Mouse (Mus musculus): Measurements from ENCODE around the gene Dhx32.
"Not testable (repeated sequence)": the region's sequence is repeated elsewhere in the genome, so short reads cannot be mapped to it uniquely, and the experiment has no call there.

Dhx32 gene

GRCm38 (mm10) chr7:133727027-133727426, 55.5 kb downstream of the Dhx32 start:
- no peak for DNase-seq (ENCODE audit: low spot score)

- DNase-seq (ENCODE audit: low spot score) = no peak
Observed at GRCm38 (mm10) chr7:133725571-133725970, 57.0 kb downstream of the Dhx32 start.

- DNase-seq (ENCODE audit: low spot score) = no peak
Observed at GRCm38 (mm10) chr7:133724844-133725243, 57.7 kb downstream of the Dhx32 start.

GRCm38 (mm10) chr7:133720616-133721015, 61.9 kb downstream of the Dhx32 start:
- no peak for DNase-seq (ENCODE audit: low spot score)

- DNase-seq (ENCODE audit: low spot score) = no peak
Observed at GRCm38 (mm10) chr7:133718580-133718979, 63.9 kb downstream of the Dhx32 start.

- DNase-seq (ENCODE audit: low spot score) = no peak
Observed at GRCm38 (mm10) chr7:133715387-133715786, 67.1 kb downstream of the Dhx32 start.

- no peak for DNase-seq (ENCODE audit: low spot score)
Observed at GRCm38 (mm10) chr7:133707301-133707700, 75.2 kb downstream of the Dhx32 start.

GRCm38 (mm10) chr7:133703906-133704305, 78.6 kb downstream of the Dhx32 start:
- DNase-seq (ENCODE audit: low spot score) = no peak

GRCm38 (mm10) chr7:133702333-133702732, 80.2 kb downstream of the Dhx32 start:
- DNase-seq (ENCODE audit: low spot score) = no peak

GRCm38 (mm10) chr7:133701366-133701765, 81.2 kb downstream of the Dhx32 start:
- no peak for DNase-seq (ENCODE audit: low spot score)

- DNase-seq (ENCODE audit: low spot score) = no peak
Observed at GRCm38 (mm10) chr7:133699885-133700284, 82.6 kb downstream of the Dhx32 start.

- no peak for DNase-seq (ENCODE audit: low spot score)
Observed at GRCm38 (mm10) chr7:133698021-133698709, 84.4 kb downstream of the Dhx32 start.

- not testable (repeated sequence) for DNase-seq (ENCODE audit: low spot score)
Observed at GRCm38 (mm10) chr7:133685644-133686043, 96.9 kb downstream of the Dhx32 start.

- no peak for DNase-seq (ENCODE audit: low spot score)
Observed at GRCm38 (mm10) chr7:133684701-133685100, 97.8 kb downstream of the Dhx32 start.

GRCm38 (mm10) chr7:133684110-133684509, 98.4 kb downstream of the Dhx32 start:
- no peak for DNase-seq (ENCODE audit: low spot score)

GRCm38 (mm10) chr7:133683626-133684025, 98.9 kb downstream of the Dhx32 start:
- no peak for DNase-seq (ENCODE audit: low spot score)

GRCm38 (mm10) chr7:133679961-133680360, 102.6 kb downstream of the Dhx32 start, which contains the start of gene Mmp21:
Gene Mmp21, minus strand, starts transcription at chr7:133680061.
- no peak for DNase-seq (ENCODE audit: low spot score)

GRCm38 (mm10) chr7:133679439-133679838, 103.1 kb downstream of the Dhx32 start:
- DNase-seq (ENCODE audit: low spot score) = no peak

- DNase-seq (ENCODE audit: low spot score) = no peak
Observed at GRCm38 (mm10) chr7:133678716-133679115, 103.8 kb downstream of the Dhx32 start.

- DNase-seq (ENCODE audit: low spot score) = no peak
Observed at GRCm38 (mm10) chr7:133676002-133676401, 106.5 kb downstream of the Dhx32 start.

Data from ovary, adult 18-20 months (tissue).